Mouse (Mus musculus) spleen, adult 10 weeks (tissue): ENCODE results near the gene Hist2h2aa2. TPM values are rescaled to one million over a fixed set of nuclear protein-coding genes. Genes with fewer than 3 reads are reported as not detected.

ENCODE experiments used
- polyA plus RNA-seq: library from polyadenylated mRNA; stranded (reverse); fragments of 350-450 nt; fragmentation: Illumina TruSeq; extraction: RNeasy Lipid Tissue Mini Kit (QIAGEN cat#74804); gene quantifications from one replicate; pipeline ENCODE4 v1.2.3, GENCODE M21; 2015; ENCODE audit warnings: low replicate concordance; ENCODE audit not compliant: insufficient read depth

Hist2h2aa2 gene
- polyA plus RNA-seq: not detected

GRCm38 (mm10) chr3:96239949-96240798 lies at the start of gene Hist2h2aa2:
TSS of gene Hist2h2aa2 (minus strand) at chr3:96240276.

DNA sequence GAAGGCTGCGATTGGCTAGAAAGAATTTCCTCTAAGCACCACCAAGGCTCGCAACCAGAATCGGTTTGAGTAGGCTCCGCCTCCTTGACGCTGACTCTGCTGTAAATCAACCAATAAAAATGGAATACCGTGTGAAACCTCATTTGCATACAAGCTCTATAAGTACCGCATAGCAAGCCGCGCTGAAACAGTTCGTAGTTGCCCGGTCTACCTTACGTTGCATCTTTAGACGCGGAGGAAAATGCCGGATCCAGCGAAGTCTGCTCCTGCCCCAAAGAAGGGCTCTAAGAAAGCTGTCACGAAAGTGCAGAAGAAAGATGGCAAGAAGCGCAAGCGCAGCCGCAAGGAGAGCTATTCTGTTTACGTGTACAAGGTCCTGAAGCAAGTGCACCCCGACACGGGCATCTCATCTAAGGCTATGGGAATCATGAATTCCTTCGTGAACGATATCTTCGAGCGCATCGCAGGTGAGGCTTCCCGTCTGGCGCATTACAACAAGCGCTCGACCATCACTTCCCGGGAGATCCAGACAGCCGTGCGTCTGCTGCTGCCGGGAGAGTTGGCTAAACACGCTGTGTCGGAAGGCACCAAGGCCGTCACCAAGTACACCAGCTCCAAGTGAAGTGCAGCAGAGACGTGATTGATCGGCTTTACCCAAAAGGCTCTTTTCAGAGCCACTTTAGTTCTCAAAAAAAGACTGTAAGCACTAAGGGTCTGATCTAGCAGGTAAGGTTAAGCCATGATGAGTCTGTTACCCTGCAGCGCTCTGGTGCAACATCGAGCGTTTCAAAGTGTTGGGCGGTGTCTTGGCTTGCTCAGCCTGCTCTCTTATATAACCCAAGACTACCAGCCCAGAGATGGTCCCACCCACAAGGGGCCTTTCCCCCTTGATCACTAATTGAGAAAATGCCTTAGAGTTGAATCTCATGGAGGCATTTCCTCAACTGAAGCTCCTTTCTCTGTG lies 29.7 kb upstream of the Hist2h2aa2 start, which contains the start of gene Hist2h2bb:
Gene Hist2h2bb (plus strand): TSS at position 242 of the 964 bp plus-strand sequence.

DNA sequence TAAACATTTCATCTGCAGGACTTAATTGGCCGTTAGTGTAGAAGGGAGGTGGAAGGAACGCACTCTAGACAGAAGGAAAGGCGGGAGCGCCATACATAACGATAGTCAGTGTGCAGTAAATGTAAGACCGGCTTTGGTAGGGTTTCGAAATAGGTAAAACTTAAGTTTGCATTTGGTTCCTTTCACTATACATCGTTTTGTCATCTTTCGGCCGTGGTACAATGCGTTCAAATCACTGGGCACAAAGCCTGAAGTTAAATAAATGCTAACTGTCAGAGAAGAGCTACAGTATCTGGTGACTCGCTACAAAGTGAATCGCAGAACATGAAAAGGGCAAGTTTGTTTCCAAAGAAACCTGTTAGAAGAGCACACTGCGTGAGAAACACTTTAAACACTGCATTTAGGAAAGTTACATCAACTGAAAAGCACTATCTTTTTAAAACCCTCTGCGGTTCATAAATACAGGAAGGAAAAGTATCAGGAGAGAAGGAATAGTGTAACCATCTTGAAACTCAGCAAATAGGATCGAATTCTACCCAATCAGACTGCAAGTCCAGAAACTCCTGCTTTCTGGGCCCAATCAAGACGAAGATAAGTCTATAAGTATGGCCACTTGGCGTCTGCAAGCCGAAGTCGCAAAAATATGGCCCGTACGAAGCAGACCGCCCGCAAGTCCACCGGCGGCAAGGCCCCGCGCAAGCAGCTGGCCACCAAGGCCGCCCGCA lies 28.1 kb upstream of the Hist2h2aa2 start, which contains the start of gene Hist2h3b:
Gene Hist2h3b (plus strand): TSS at position 604 of the 725 bp plus-strand sequence.

DNA sequence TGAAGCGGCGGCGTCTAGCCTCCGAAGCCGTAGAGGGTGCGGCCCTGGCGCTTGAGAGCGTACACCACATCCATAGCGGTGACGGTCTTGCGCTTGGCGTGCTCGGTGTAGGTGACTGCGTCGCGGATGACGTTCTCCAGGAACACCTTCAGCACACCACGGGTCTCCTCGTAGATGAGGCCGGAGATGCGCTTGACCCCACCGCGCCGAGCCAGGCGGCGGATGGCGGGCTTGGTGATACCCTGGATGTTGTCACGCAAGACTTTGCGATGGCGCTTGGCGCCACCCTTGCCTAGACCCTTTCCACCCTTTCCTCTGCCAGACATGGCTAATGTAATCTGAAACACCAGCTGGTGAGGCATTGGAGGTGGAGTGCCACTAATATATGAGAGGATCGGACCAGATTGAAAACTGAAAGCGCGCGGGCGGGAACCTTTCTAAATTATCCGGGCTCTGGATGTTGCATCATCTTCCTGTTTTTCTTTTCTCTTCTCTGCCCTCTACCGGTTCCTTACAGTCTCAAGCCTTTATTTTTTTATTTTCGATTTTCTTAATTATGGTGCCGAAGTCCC lies 23.0 kb upstream of the Hist2h2aa2 start, which contains the start of gene Hist2h4:
Gene Hist2h4 (minus strand): TSS at position 333 of the 572 bp plus-strand sequence.

DNA sequence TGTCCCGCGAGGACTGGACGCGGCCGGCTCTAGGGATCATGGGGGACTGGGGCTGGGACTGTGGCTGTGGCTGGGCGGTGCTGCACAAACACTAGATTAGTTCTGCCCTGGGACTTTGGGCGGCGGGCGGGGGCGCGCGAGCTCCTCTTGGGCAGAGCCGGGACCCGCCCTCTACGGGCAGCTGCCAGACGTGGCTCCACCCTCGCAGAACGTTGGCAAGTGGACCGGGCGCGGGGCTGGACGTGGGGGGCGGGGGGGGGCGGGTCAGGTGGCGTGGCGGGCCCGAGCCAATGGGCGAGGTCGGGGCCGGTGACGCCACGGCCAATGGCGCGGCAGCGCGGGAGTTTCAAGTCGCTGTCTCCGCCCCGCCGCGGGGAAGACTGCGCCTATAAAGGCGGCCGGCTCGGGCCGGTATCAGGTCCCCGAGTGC lies 6.4 kb upstream of the Hist2h2aa2 start, which contains the start of gene Hist2h3c1:
Gene Hist2h3c1 (plus strand): TSS at position 259 of the 430 bp plus-strand sequence.

GRCm38 (mm10) chr3:96245003-96245886 lies 5.2 kb upstream of the Hist2h2aa2 start, which contains the start of gene Hist2h2aa1:
TSS of gene Hist2h2aa1 (plus strand) at chr3:96245497.

GRCm38 (mm10) chr3:96238954-96239793 lies 902 bp downstream of the Hist2h2aa2 start, which contains the start of gene Hist2h3c2:
TSS of gene Hist2h3c2 (minus strand) at chr3:96239127.

DNA sequence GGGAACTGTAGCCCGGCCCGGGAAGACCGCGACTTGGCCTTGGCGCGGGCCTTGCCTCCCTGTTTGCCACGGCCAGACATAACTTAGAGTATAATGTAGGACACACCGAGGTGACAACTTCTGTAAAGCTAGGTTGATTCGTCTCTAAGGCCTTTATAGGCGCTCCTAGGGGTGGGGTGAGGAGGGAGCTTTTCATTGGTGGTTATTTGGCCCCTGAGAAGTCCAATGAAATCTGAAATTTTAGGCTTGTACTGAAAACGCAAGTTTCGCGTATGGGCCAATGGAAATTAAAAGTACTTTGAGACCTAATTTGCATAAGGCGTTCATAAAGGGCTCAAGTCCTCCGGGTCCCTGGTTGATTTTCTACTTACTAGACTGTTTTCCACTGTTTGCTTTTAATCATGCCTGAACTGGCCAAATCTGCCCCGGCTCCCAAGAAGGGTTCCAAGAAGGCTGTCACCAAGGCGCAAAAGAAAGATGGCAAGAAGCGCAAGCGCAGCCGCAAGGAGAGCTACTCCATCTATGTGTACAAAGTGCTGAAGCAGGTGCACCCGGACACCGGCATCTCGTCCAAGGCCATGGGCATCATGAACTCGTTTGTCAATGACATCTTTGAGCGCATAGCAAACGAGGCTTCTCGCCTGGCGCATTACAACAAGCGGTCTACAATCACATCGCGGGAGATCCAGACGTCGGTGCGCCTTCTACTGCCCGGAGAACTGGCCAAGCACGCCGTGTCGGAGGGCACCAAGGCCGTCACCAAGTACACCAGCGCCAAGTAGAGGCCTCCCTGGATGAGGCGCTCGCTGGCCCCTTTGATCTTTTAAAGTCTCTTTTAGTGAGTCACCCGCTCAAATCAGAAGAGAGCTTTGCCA lies 19.1 kb downstream of the Hist2h2aa2 start, which contains the start of the genes Hist2h2ac and Hist2h2be:
Gene Hist2h2ac (minus strand): TSS at position 116 of the 875 bp plus-strand sequence.
Gene Hist2h2be (plus strand): TSS at position 355 of the 875 bp plus-strand sequence.

GRCm38 (mm10) chr3:96219661-96220130 lies 20.4 kb downstream of the Hist2h2aa2 start, which contains the start of the genes Bola1 and Hist2h2ab:
TSS of gene Bola1 (minus strand) at chr3:96219709.
TSS of gene Hist2h2ab (plus strand) at chr3:96219865.

Other genes with a start within 250 kb of the Hist2h2aa2 start
- gene Plekho1, start 244.3 kb downstream of the Hist2h2aa2 start, polyA plus RNA-seq: 109 TPM
- gene Vps45, start 181.8 kb downstream of the Hist2h2aa2 start, polyA plus RNA-seq: 36.0 TPM
- gene Otud7b, start 135.7 kb downstream of the Hist2h2aa2 start, polyA plus RNA-seq: 20.5 TPM
- gene Mtmr11, start 78.3 kb downstream of the Hist2h2aa2 start, polyA plus RNA-seq: 3.9 TPM
- 29.1 TPM for gene Sf3b4, start 67.9 kb downstream of the Hist2h2aa2 start, polyA plus RNA-seq
- gene Sv2a, start 59.1 kb downstream of the Hist2h2aa2 start, polyA plus RNA-seq: 2.7 TPM
- 1.8 TPM for gene Bola1, start 20.6 kb downstream of the Hist2h2aa2 start, polyA plus RNA-seq
- not detected for gene Hist2h2ab, start 20.4 kb downstream of the Hist2h2aa2 start, polyA plus RNA-seq
- gene Hist2h2ac, start 19.4 kb downstream of the Hist2h2aa2 start, polyA plus RNA-seq: not detected
- 21.3 TPM for gene Hist2h2be, start 19.2 kb downstream of the Hist2h2aa2 start, polyA plus RNA-seq
- gene Hist2h3c2, start 1.1 kb downstream of the Hist2h2aa2 start, polyA plus RNA-seq: 0.76 TPM
- not detected for gene Hist2h2aa1, start 5.2 kb upstream of the Hist2h2aa2 start, polyA plus RNA-seq
- gene Hist2h3c1, start 6.4 kb upstream of the Hist2h2aa2 start, polyA plus RNA-seq: 3.5 TPM
- gene Hist2h4, start 23.0 kb upstream of the Hist2h2aa2 start, polyA plus RNA-seq: 2.3 TPM
- not detected for gene Hist2h3b, start 28.4 kb upstream of the Hist2h2aa2 start, polyA plus RNA-seq
- gene Hist2h2bb, start 29.5 kb upstream of the Hist2h2aa2 start, polyA plus RNA-seq: not detected
- 7.4 TPM for gene Fcgr1, start 53.7 kb upstream of the Hist2h2aa2 start, polyA plus RNA-seq
- not detected for gene BC107364, start 212.0 kb upstream of the Hist2h2aa2 start, polyA plus RNA-seq